Mouse (Mus musculus): Measurements from ENCODE around the gene Kdr. TPM values are rescaled to one million over a fixed set of nuclear protein-coding genes. Genes with fewer than 3 reads are reported as not detected.

The Kdr gene
- total RNA-seq (2023): 0.59 TPM

GRCm38 (mm10) chr5:75978374-75979100, at the start of gene Kdr:
Kdr (minus strand) TSS chr5:75978458.

Other genes starting within 250 kb of the Kdr start
- gene Srd5a3, start 161.8 kb upstream of the Kdr start, total RNA-seq (2023): 39.2 TPM
- 31.1 TPM for gene Tmem165, start 205.4 kb upstream of the Kdr start, total RNA-seq (2023)